Mouse (Mus musculus): ENCODE measurements around the gene Cad. TPM values are rescaled to one million over a fixed set of nuclear protein-coding genes. Genes with fewer than 3 reads are reported as not detected.

The Cad gene
- polyA plus RNA-seq, 1 experiment from 2014 or later, result 11.8 TPM

GRCm38 (mm10) chr5:31116912-31117311 lies 62.3 kb downstream of the Cad start:
- Histone ChIP-seq H3K9ac (ENCODE audit: low read depth, low read length) (no peak overlapping the region), H3K4me1 (replicated peaks; ENCODE audit: insufficient read depth, low read length) (no peaks in the 10 kb centered on the region), H3K4me2 (ENCODE audit: low read length) (no peak overlapping the region), H3K4me3 (replicated peaks; ENCODE audit: low read depth, low read length) (no peak overlapping the region), H3K27ac (no peak overlapping the region), H3K27me3 (ENCODE audit: insufficient read depth, low read length) (no peaks in the 10 kb centered on the region), H3K36me3 (ENCODE audit: insufficient read depth, low read length) (no peaks in the 10 kb centered on the region), H3K9me3 (replicated peaks; ENCODE audit: low read length) (no peaks in the 10 kb centered on the region)
- ATAC-seq (replicated peaks; ENCODE audit: low FRiP score, low read depth) (no peak), DNase-seq (ENCODE audit: low spot score) (no peak)
- TF ChIP-seq CTCF (IDR thresholded peaks at IDR 0.05; ENCODE audit: low read depth), result no peak
- 26% methylated on average over 10 of the region's 10 CpGs for WGBS

DNA sequence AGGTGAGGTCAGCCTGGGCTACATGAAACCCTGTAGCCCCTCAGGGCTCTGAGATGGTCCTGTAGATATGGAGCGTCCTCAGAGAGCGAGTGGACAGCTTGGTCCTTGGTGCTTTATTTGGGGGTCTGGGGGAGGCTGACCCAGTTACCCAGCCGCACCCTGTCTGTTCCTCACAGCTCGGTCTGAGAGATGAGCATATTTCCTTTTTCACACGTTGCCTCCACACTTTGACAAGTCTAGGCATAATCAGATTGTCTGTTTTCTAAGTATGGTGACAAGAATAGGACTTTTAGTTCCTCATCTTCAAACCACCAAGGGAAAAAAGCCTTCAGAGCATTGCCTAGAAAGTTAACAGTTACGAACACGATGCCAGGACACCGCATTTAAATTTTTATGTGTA lies 66.5 kb downstream of the Cad start:
- no peak for TF ChIP-seq CTCF (IDR thresholded peaks at IDR 0.05; ENCODE audit: low read depth)
- 71% methylated on average over 8 of the region's 8 CpGs for WGBS
- Histone ChIP-seq H3K36me3 (ENCODE audit: insufficient read depth, low read length) (no peaks in the 10 kb centered on the region), H3K9ac (ENCODE audit: low read depth, low read length) (no peak overlapping the region), H3K27ac (no peak overlapping the region), H3K27me3 (ENCODE audit: insufficient read depth, low read length) (no peaks in the 10 kb centered on the region), H3K4me2 (ENCODE audit: low read length) (no peak overlapping the region), H3K4me1 (replicated peaks; ENCODE audit: insufficient read depth, low read length) (no peaks in the 10 kb centered on the region), H3K4me3 (replicated peaks; ENCODE audit: low read depth, low read length) (no peak overlapping the region), H3K9me3 (replicated peaks; ENCODE audit: low read length) (no peaks in the 10 kb centered on the region)
- DNase-seq (ENCODE audit: low spot score) (no peak), ATAC-seq (replicated peaks; ENCODE audit: low FRiP score, low read depth) (no peak)

- H3K4me2 ChIP-seq (ENCODE audit: low read length), result no peak overlapping the region
- 39% methylated on average over 2 of the region's 2 CpGs for WGBS
- H3K4me1 ChIP-seq (replicated peaks; ENCODE audit: insufficient read depth, low read length), result no peaks in the 10 kb centered on the region
- H3K27ac ChIP-seq, result no peak overlapping the region
- ATAC-seq (replicated peaks; ENCODE audit: low FRiP score, low read depth) (no peak), DNase-seq (ENCODE audit: low spot score) (no peak)
- no peaks in the 10 kb centered on the region for H3K36me3 ChIP-seq (ENCODE audit: insufficient read depth, low read length)
- no peaks in the 10 kb centered on the region for H3K9me3 ChIP-seq (replicated peaks; ENCODE audit: low read length)
- no peak for TF ChIP-seq CTCF (IDR thresholded peaks at IDR 0.05; ENCODE audit: low read depth)
- H3K4me3 ChIP-seq (replicated peaks; ENCODE audit: low read depth, low read length), result no peak overlapping the region
- H3K9ac ChIP-seq (ENCODE audit: low read depth, low read length), result no peak overlapping the region
- H3K27me3 ChIP-seq (ENCODE audit: insufficient read depth, low read length), result no peaks in the 10 kb centered on the region
Observed at GRCm38 (mm10) chr5:31123481-31123880, 68.9 kb downstream of the Cad start.

GRCm38 (mm10) chr5:31126050-31126449 lies 71.5 kb downstream of the Cad start:
- 39% methylated on average over 5 of the region's 5 CpGs for WGBS
- Histone ChIP-seq H3K9ac (ENCODE audit: low read depth, low read length) (no peak overlapping the region), H3K27ac (no peak overlapping the region), H3K4me1 (replicated peaks; ENCODE audit: insufficient read depth, low read length) (no peaks in the 10 kb centered on the region), H3K9me3 (replicated peaks; ENCODE audit: low read length) (no peaks in the 10 kb centered on the region), H3K27me3 (ENCODE audit: insufficient read depth, low read length) (no peaks in the 10 kb centered on the region), H3K4me2 (ENCODE audit: low read length) (no peak overlapping the region), H3K4me3 (replicated peaks; ENCODE audit: low read depth, low read length) (no peak overlapping the region), H3K36me3 (ENCODE audit: insufficient read depth, low read length) (no peaks in the 10 kb centered on the region)
- ATAC-seq (replicated peaks; ENCODE audit: low FRiP score, low read depth) (no peak), DNase-seq (ENCODE audit: low spot score) (no peak)
- TF ChIP-seq CTCF (IDR thresholded peaks at IDR 0.05; ENCODE audit: low read depth), result no peak

Other genes with a start within 250 kb of the Cad start
- 20.6 and 23.0 TPM in 2 replicates for gene Mapre3, start 240.1 kb upstream of the Cad start, polyA plus RNA-seq (2015; fragmentation: Nextera tagmentation; extraction: Ambion mirVana)
- 67.3 and 74.5 TPM in 2 replicates for gene Tmem214, start 186.8 kb upstream of the Cad start, polyA plus RNA-seq (2015; fragmentation: Nextera tagmentation; extraction: Ambion mirVana)
- 17.3 and 17.5 TPM in 2 replicates for gene Agbl5, start 166.1 kb upstream of the Cad start, polyA plus RNA-seq (2015; fragmentation: Nextera tagmentation; extraction: Ambion mirVana)
- 466 and 517 TPM in 2 replicates for gene Ost4, start 147.0 kb upstream of the Cad start, polyA plus RNA-seq (2015; fragmentation: Nextera tagmentation; extraction: Ambion mirVana)
- 204 and 226 TPM in 2 replicates for gene Emilin1, start 141.4 kb upstream of the Cad start, polyA plus RNA-seq (2015; fragmentation: Nextera tagmentation; extraction: Ambion mirVana)
- 68.9 and 70.6 TPM in 2 replicates for gene Khk, start 133.3 kb upstream of the Cad start, polyA plus RNA-seq (2015; fragmentation: Nextera tagmentation; extraction: Ambion mirVana)
- gene Cgref1, start 109.2 kb upstream of the Cad start, polyA plus RNA-seq (2015; fragmentation: Nextera tagmentation; extraction: Ambion mirVana), result 47.4 and 52.2 TPM in 2 replicates
- 103 and 117 TPM in 2 replicates for gene Preb, start 94.4 kb upstream of the Cad start, polyA plus RNA-seq (2015; fragmentation: Nextera tagmentation; extraction: Ambion mirVana)
- 2.2 and 2.3 TPM in 2 replicates for gene Tcf23, start 86.1 kb upstream of the Cad start, polyA plus RNA-seq (2015; fragmentation: Nextera tagmentation; extraction: Ambion mirVana)
- 271 and 290 TPM in 2 replicates for gene Atraid, start 6.5 kb upstream of the Cad start, polyA plus RNA-seq (2015; fragmentation: Nextera tagmentation; extraction: Ambion mirVana)
- gene Slc5a6, start 5.9 kb upstream of the Cad start, polyA plus RNA-seq (2015; fragmentation: Nextera tagmentation; extraction: Ambion mirVana), result 13.4 and 15.1 TPM in 2 replicates
- not detected in 2 replicates for gene Dnajc5g, start 51.5 kb downstream of the Cad start, polyA plus RNA-seq (2015; fragmentation: Nextera tagmentation; extraction: Ambion mirVana)
- gene Slc30a3, start 53.5 kb downstream of the Cad start, polyA plus RNA-seq (2015; fragmentation: Nextera tagmentation; extraction: Ambion mirVana), result 1.1 TPM in 2 replicates
- not detected in 2 replicates for gene Trim54, start 61.9 kb downstream of the Cad start, polyA plus RNA-seq (2015; fragmentation: Nextera tagmentation; extraction: Ambion mirVana)
- gene Ucn, start 84.0 kb downstream of the Cad start, polyA plus RNA-seq (2015; fragmentation: Nextera tagmentation; extraction: Ambion mirVana), result 0.31 TPM in 1 of 2 replicates, not detected in the other
- gene Mpv17, start 99.5 kb downstream of the Cad start, polyA plus RNA-seq (2015; fragmentation: Nextera tagmentation; extraction: Ambion mirVana), result 45.3 and 56.0 TPM in 2 replicates
- gene Gm29609, start 125.1 kb downstream of the Cad start, polyA plus RNA-seq (2015; fragmentation: Nextera tagmentation; extraction: Ambion mirVana), result 0.53 and 0.73 TPM in 2 replicates
- gene Gtf3c2, start 125.4 kb downstream of the Cad start, polyA plus RNA-seq (2015; fragmentation: Nextera tagmentation; extraction: Ambion mirVana), result 42.5 and 47.6 TPM in 2 replicates
- gene Snx17, start 138.4 kb downstream of the Cad start, polyA plus RNA-seq (2015; fragmentation: Nextera tagmentation; extraction: Ambion mirVana), result 122 and 134 TPM in 2 replicates
- gene Eif2b4, start 138.7 kb downstream of the Cad start, polyA plus RNA-seq (2015; fragmentation: Nextera tagmentation; extraction: Ambion mirVana), result 62.8 and 66.8 TPM in 2 replicates
- 7.2 and 8.9 TPM in 2 replicates for gene Zfp513, start 147.5 kb downstream of the Cad start, polyA plus RNA-seq (2015; fragmentation: Nextera tagmentation; extraction: Ambion mirVana)
- gene Ppm1g, start 165.9 kb downstream of the Cad start, polyA plus RNA-seq (2015; fragmentation: Nextera tagmentation; extraction: Ambion mirVana), result 85.4 and 92.2 TPM in 2 replicates
- gene Nrbp1, start 186.1 kb downstream of the Cad start, polyA plus RNA-seq (2015; fragmentation: Nextera tagmentation; extraction: Ambion mirVana), result 116 and 123 TPM in 2 replicates
- gene Gm9970, start 186.5 kb downstream of the Cad start, polyA plus RNA-seq (2015; fragmentation: Nextera tagmentation; extraction: Ambion mirVana), result 0.82 and 0.92 TPM in 2 replicates
- 28.0 and 31.9 TPM in 2 replicates for gene Krtcap3, start 196.9 kb downstream of the Cad start, polyA plus RNA-seq (2015; fragmentation: Nextera tagmentation; extraction: Ambion mirVana)
- 17.4 and 20.5 TPM in 2 replicates for gene Ift172, start 236.3 kb downstream of the Cad start, polyA plus RNA-seq (2015; fragmentation: Nextera tagmentation; extraction: Ambion mirVana)
- 26.9 and 27.8 TPM in 2 replicates for gene Fndc4, start 241.3 kb downstream of the Cad start, polyA plus RNA-seq (2015; fragmentation: Nextera tagmentation; extraction: Ambion mirVana)
- gene Gckr, start 242.7 kb downstream of the Cad start, polyA plus RNA-seq (2015; fragmentation: Nextera tagmentation; extraction: Ambion mirVana), result 0.09 TPM in 1 of 2 replicates, not detected in the other

Measured in kidney, postnatal 0 days (tissue).